Mouse (Mus musculus): ENCODE data around the gene Cers6. TPM values are rescaled to one million over a fixed set of nuclear protein-coding genes. Genes with fewer than 3 reads are reported as not detected.

Gene Cers6
- polyA plus RNA-seq, 1 experiment from 2014 or later: 3.6 TPM

GRCm38 (mm10) chr2:68885766-68886496, 24.7 kb downstream of the Cers6 start:
- no peak overlapping the region for H3K4me3 ChIP-seq (replicated peaks)
- H3K9me3 ChIP-seq (replicated peaks): no peaks in the 10 kb centered on the region
- no peak overlapping the region for H3K9ac ChIP-seq
- no peak overlapping the region for H3K4me2 ChIP-seq
- no peak for DNase-seq
- H3K4me1 ChIP-seq (replicated peaks): peaks cover 7% of the 10 kb centered on the region; the same call in 1 of the 2 replicates
- no peaks in the 10 kb centered on the region for H3K27me3 ChIP-seq
- no peaks in the 10 kb centered on the region for H3K36me3 ChIP-seq
- WGBS (ENCODE audit: insufficient replicate concordance): 38% methylated on average over 4 of the region's 4 CpGs
- no peak overlapping the region for H3K27ac ChIP-seq
- ATAC-seq (ENCODE audit: low read depth): no peak

- Histone ChIP-seq H3K27me3 (no peaks in the 10 kb centered on the region), H3K27ac (no peak overlapping the region), H3K9ac (no peak overlapping the region), H3K4me2 (no peak overlapping the region), H3K36me3 (no peaks in the 10 kb centered on the region), H3K9me3 (replicated peaks) (no peaks in the 10 kb centered on the region), H3K4me1 (replicated peaks) (peaks cover 7% of the 10 kb centered on the region; the same call in 1 of the 2 replicates), H3K4me3 (replicated peaks) (no peak overlapping the region)
- DNase-seq: no peak
- ATAC-seq (ENCODE audit: low read depth): no peak
- WGBS (ENCODE audit: insufficient replicate concordance): 73% methylated on average over 4 of the region's 4 CpGs
These were observed 25.4 kb downstream of the Cers6 start for GRCm38 (mm10) chr2:68886661-68887060.

GRCm38 (mm10) chr2:68888094-68888705, 27.0 kb downstream of the Cers6 start:
- Histone ChIP-seq H3K9ac (no peak overlapping the region), H3K36me3 (no peaks in the 10 kb centered on the region), H3K4me2 (no peak overlapping the region), H3K4me1 (replicated peaks) (peaks cover 7% of the 10 kb centered on the region; the same call in 1 of the 2 replicates), H3K27me3 (no peaks in the 10 kb centered on the region), H3K27ac (no peak overlapping the region), H3K9me3 (replicated peaks) (no peaks in the 10 kb centered on the region), H3K4me3 (replicated peaks) (no peak overlapping the region)
- no peak for DNase-seq
- 72% methylated on average over 3 of the region's 3 CpGs for WGBS (ENCODE audit: insufficient replicate concordance)
- ATAC-seq (ENCODE audit: low read depth): no peak

- H3K9me3 ChIP-seq (replicated peaks): no peaks in the 10 kb centered on the region
- no peak for ATAC-seq (ENCODE audit: low read depth)
- no peaks in the 10 kb centered on the region for H3K36me3 ChIP-seq
- no peak overlapping the region for H3K9ac ChIP-seq
- H3K27ac ChIP-seq: no peak overlapping the region
- no peaks in the 10 kb centered on the region for H3K27me3 ChIP-seq
- peaks cover 7% of the 10 kb centered on the region; the same call in 1 of the 2 replicates for H3K4me1 ChIP-seq (replicated peaks)
- no peak overlapping the region for H3K4me3 ChIP-seq (replicated peaks)
- no peak for DNase-seq
- WGBS (ENCODE audit: insufficient replicate concordance): 65% methylated on average over 5 of the region's 5 CpGs
- no peak overlapping the region for H3K4me2 ChIP-seq
These were observed 28.5 kb downstream of the Cers6 start for GRCm38 (mm10) chr2:68889661-68890170.

GRCm38 (mm10) chr2:68892476-68892875, 31.2 kb downstream of the Cers6 start:
- no peaks in the 10 kb centered on the region for H3K36me3 ChIP-seq
- no peak overlapping the region for H3K9ac ChIP-seq
- no peak overlapping the region for H3K4me3 ChIP-seq (replicated peaks)
- DNase-seq (no peak), ATAC-seq (ENCODE audit: low read depth) (no peak)
- no peak overlapping the region for H3K27ac ChIP-seq
- H3K9me3 ChIP-seq (replicated peaks): no peaks in the 10 kb centered on the region
- peaks cover 4% of the 10 kb centered on the region; the same call in 1 of the 2 replicates for H3K4me1 ChIP-seq (replicated peaks)
- H3K27me3 ChIP-seq: no peaks in the 10 kb centered on the region
- WGBS (ENCODE audit: insufficient replicate concordance): 85% methylated on average over 4 of the region's 4 CpGs
- H3K4me2 ChIP-seq: no peak overlapping the region

GRCm38 (mm10) chr2:68895044-68895764, 34.0 kb downstream of the Cers6 start:
- WGBS (ENCODE audit: insufficient replicate concordance): 78% methylated on average over 10 of the region's 10 CpGs
- H3K36me3 ChIP-seq: no peaks in the 10 kb centered on the region
- no peak overlapping the region for H3K27ac ChIP-seq

GRCm38 (mm10) chr2:68896196-68896595, 35.0 kb downstream of the Cers6 start:
- H3K4me2 ChIP-seq: no peak overlapping the region
- WGBS (ENCODE audit: insufficient replicate concordance): 70% methylated on average over 4 of the region's 4 CpGs
- H3K4me1 ChIP-seq (replicated peaks): peaks cover 19% of the 10 kb centered on the region
- no peak overlapping the region for H3K27ac ChIP-seq
- H3K9me3 ChIP-seq (replicated peaks): no peaks in the 10 kb centered on the region
- H3K9ac ChIP-seq: no peak overlapping the region
- DNase-seq: no peak
- H3K36me3 ChIP-seq: no peaks in the 10 kb centered on the region
- no peak overlapping the region for H3K4me3 ChIP-seq (replicated peaks)
- no peaks in the 10 kb centered on the region for H3K27me3 ChIP-seq
- ATAC-seq (ENCODE audit: low read depth): no peak

More at GRCm38 (mm10) chr2:68895044-68895764, 34.0 kb downstream of the Cers6 start:
- ATAC-seq (ENCODE audit: low read depth): no peak
- Histone ChIP-seq H3K4me1 (replicated peaks) (peaks cover 9% of the 10 kb centered on the region), H3K4me3 (replicated peaks) (no peak overlapping the region), H3K27me3 (no peaks in the 10 kb centered on the region), H3K4me2 (no peak overlapping the region), H3K9ac (no peak overlapping the region), H3K9me3 (replicated peaks) (no peaks in the 10 kb centered on the region)
- no peak for DNase-seq

GRCm38 (mm10) chr2:68899770-68900521, 38.7 kb downstream of the Cers6 start:
- no peak overlapping the region for H3K27ac ChIP-seq
- ATAC-seq (ENCODE audit: low read depth): no peak
- no peak overlapping the region for H3K4me2 ChIP-seq

GRCm38 (mm10) chr2:68900640-68901378, 39.6 kb downstream of the Cers6 start:
- no peaks in the 10 kb centered on the region for H3K9me3 ChIP-seq (replicated peaks)
- H3K27me3 ChIP-seq: no peaks in the 10 kb centered on the region
- H3K4me2 ChIP-seq: peak overlapping the region; percentile 17
- 14% methylated on average over 9 of the region's 9 CpGs for WGBS (ENCODE audit: insufficient replicate concordance)
- H3K4me3 ChIP-seq (replicated peaks): no peak overlapping the region
- no peak for DNase-seq
- H3K27ac ChIP-seq: no peak overlapping the region
- no peak overlapping the region for H3K9ac ChIP-seq
- H3K36me3 ChIP-seq: no peaks in the 10 kb centered on the region
- peaks cover 29% of the 10 kb centered on the region for H3K4me1 ChIP-seq (replicated peaks)
- peak; percentile 36; the same call in 1 of the 2 replicates for ATAC-seq (ENCODE audit: low read depth)

More at GRCm38 (mm10) chr2:68899770-68900521, 38.7 kb downstream of the Cers6 start:
- Histone ChIP-seq H3K27me3 (no peaks in the 10 kb centered on the region), H3K9ac (no peak overlapping the region), H3K36me3 (no peaks in the 10 kb centered on the region), H3K4me1 (replicated peaks) (peaks cover 29% of the 10 kb centered on the region), H3K4me3 (replicated peaks) (no peak overlapping the region), H3K9me3 (replicated peaks) (no peaks in the 10 kb centered on the region)
- WGBS (ENCODE audit: insufficient replicate concordance): 60% methylated on average over 7 of the region's 7 CpGs
- DNase-seq: no peak

- Histone ChIP-seq H3K4me1 (replicated peaks) (peaks cover 29% of the 10 kb centered on the region), H3K9ac (no peak overlapping the region), H3K27me3 (no peaks in the 10 kb centered on the region), H3K27ac (no peak overlapping the region), H3K36me3 (no peaks in the 10 kb centered on the region), H3K4me3 (replicated peaks) (no peak overlapping the region), H3K4me2 (no peak overlapping the region), H3K9me3 (replicated peaks) (no peaks in the 10 kb centered on the region)
- ATAC-seq (ENCODE audit: low read depth): no peak
- no peak for DNase-seq
- 27% methylated on average over 2 of the region's 2 CpGs for WGBS (ENCODE audit: insufficient replicate concordance)
These were observed 40.5 kb downstream of the Cers6 start for GRCm38 (mm10) chr2:68901708-68902107.
